Mouse (Mus musculus) myocyte (in vitro differentiated cells): ENCODE measurements around the gene Srrm3. TPM values are rescaled to one million over a fixed set of nuclear protein-coding genes. Genes with fewer than 3 reads are reported as not detected.

ENCODE experiments used
- H3K27me3 ChIP-seq: one replicate; pipeline ENCODE4 v1.6.1; 2011; ENCODE audit not compliant: control insufficient read depth, insufficient read depth, insufficient read length
- H3K36me3 ChIP-seq: one replicate; pipeline ENCODE4 v1.6.1; 2011; ENCODE audit not compliant: control insufficient read depth, insufficient read depth
- H3K4me2 ChIP-seq: one replicate; pipeline ENCODE4 v1.6.1; 2011; ENCODE audit warnings: low read depth, control low read depth
- H3K4me3 ChIP-seq: one replicate; pipeline ENCODE4 v1.5.1; 2011; ENCODE audit warnings: mild to moderate bottlenecking, control low read depth, moderate library complexity
- H3K79me2 ChIP-seq: one replicate; pipeline ENCODE4 v1.6.1; 2011; ENCODE audit not compliant: control insufficient read depth, insufficient read depth
- H3ac ChIP-seq: one replicate; pipeline ENCODE4 v1.6.1; 2011; ENCODE audit not compliant: control insufficient read depth, insufficient read length
- CEBPB ChIP-seq: IDR thresholded peaks from 2 replicates; pipeline ENCODE4 v1.6.1; 2011; ENCODE audit warnings: mild to moderate bottlenecking, moderate library complexity; ENCODE audit not compliant: poor library complexity, insufficient read depth, severe bottlenecking
- E2F4 ChIP-seq: IDR thresholded peaks from one replicate; pipeline ENCODE4 v1.6.1; 2011; ENCODE audit warnings: mild to moderate bottlenecking, control low read depth, moderate library complexity; ENCODE audit not compliant: insufficient read depth
- MAX ChIP-seq: IDR thresholded peaks from one replicate; pipeline ENCODE4 v1.6.1; 2011; ENCODE audit warnings: low read depth, mild to moderate bottlenecking, control low read depth
- MYOD1 ChIP-seq, 3 experiments: IDR thresholded peaks; one replicate each; pipeline ENCODE4 v1.6.1; 2011; ENCODE audit warnings: control low read depth in 2 of 3, low read depth in 2 of 3, mild to moderate bottlenecking in 2 of 3, moderate library complexity in 1 of 3; ENCODE audit not compliant: insufficient read length in 2 of 3, control insufficient read depth in 1 of 3
- MYOG ChIP-seq, 3 experiments: IDR thresholded peaks; one replicate each; pipeline ENCODE4 v1.6.1; 2011; ENCODE audit warnings: control low read depth in 2 of 3, low read depth in 2 of 3, mild to moderate bottlenecking in 2 of 3; ENCODE audit not compliant: insufficient read length in 2 of 3, control insufficient read depth in 1 of 3, insufficient read depth in 1 of 3
- POLR2A ChIP-seq: IDR thresholded peaks from one replicate; pipeline ENCODE4 v1.6.1; 2011; ENCODE audit warnings: low read depth, mild to moderate bottlenecking, control low read depth, moderate library complexity; ENCODE audit not compliant: insufficient read length
- POLR2AphosphoS2 ChIP-seq: IDR thresholded peaks from one replicate; pipeline ENCODE4 v1.6.1; 2011; ENCODE audit warnings: low read depth, control low read depth; ENCODE audit not compliant: insufficient read length
- REST ChIP-seq: IDR thresholded peaks from one replicate; pipeline ENCODE4 v1.6.1; 2011; ENCODE audit warnings: mild to moderate bottlenecking, control low read depth, moderate library complexity; ENCODE audit not compliant: insufficient read depth, insufficient read length
- SRF ChIP-seq: IDR thresholded peaks from one replicate; pipeline ENCODE4 v1.6.1; 2011; ENCODE audit warnings: low read depth; ENCODE audit not compliant: control insufficient read depth, insufficient read length
- TCF12 ChIP-seq: IDR thresholded peaks from one replicate; pipeline ENCODE4 v1.6.1; 2011; ENCODE audit warnings: mild to moderate bottlenecking, control low read depth; ENCODE audit not compliant: poor library complexity, insufficient read depth, severe bottlenecking
- TCF3 ChIP-seq: IDR thresholded peaks from one replicate; pipeline ENCODE4 v1.6.1; 2011; ENCODE audit warnings: low read depth, control low read depth; ENCODE audit not compliant: insufficient read length
- USF1 ChIP-seq: IDR thresholded peaks from one replicate; pipeline ENCODE4 v1.6.1; 2011; ENCODE audit warnings: low read depth, mild to moderate bottlenecking, control low read depth, moderate library complexity
- polyA plus RNA-seq: library from polyadenylated mRNA; unstranded; fragments of >200 nt; fragmentation: generic; extraction: Trizol; gene quantifications from one replicate; pipeline ENCODE4 v1.2.1, GENCODE M21; 2012; ENCODE audit warnings: missing spikeins

Srrm3 gene
- polyA plus RNA-seq, 1 experiment = not detected

DNA sequence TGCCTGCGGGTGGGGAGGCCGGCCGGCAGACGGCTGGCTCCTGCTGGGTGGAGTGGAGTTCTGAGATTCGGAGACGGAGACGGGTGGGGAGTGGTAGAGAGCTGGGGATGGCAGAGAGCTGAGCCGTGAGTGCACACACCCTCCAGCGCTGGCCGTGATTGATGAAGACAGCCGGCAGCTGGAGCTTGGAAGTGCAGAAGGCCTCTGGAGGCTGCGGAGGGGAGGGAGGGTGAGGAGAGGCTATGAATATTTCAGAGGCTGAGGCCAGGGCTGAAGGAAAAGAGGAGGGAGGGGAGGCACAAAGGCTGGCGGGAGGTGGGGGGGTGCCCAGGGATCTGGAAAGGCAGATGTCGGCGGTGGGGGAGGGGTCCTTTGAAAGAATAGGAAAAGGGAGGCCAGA is 44.3 kb downstream of the Srrm3 start:
- H3K27me3 ChIP-seq = peaks cover 55% of the 10 kb centered on the region
- peak overlapping the region; percentile 34 for H3K4me2 ChIP-seq
- H3K36me3 ChIP-seq = no peaks in the 10 kb centered on the region
- TF ChIP-seq REST = no peak
- no peak for TF ChIP-seq TCF3
- TF ChIP-seq MYOG (IDR thresholded peaks at IDR 0.05; ENCODE audit: control insufficient read depth in 1 of 3, insufficient read depth in 1 of 3, insufficient read length in 2 of 3, low read depth in 2 of 3) = peak in 1 of 3 experiments; percentile 29
- no peak for TF ChIP-seq CEBPB
- TF ChIP-seq MAX = no peak
- no peak for TF ChIP-seq SRF
- TF ChIP-seq POLR2A = no peak
- peak; percentile 27 to 89 (median 86) for TF ChIP-seq MYOD1 (IDR thresholded peaks at IDR 0.05; ENCODE audit: control insufficient read depth in 1 of 3, insufficient read length in 2 of 3, low read depth in 2 of 3)
- TF ChIP-seq E2F4 = no peak
- no peak overlapping the region for H3K4me3 ChIP-seq
- H3K79me2 ChIP-seq = no peaks in the 10 kb centered on the region
- H3ac ChIP-seq = no peak overlapping the region

DNA sequence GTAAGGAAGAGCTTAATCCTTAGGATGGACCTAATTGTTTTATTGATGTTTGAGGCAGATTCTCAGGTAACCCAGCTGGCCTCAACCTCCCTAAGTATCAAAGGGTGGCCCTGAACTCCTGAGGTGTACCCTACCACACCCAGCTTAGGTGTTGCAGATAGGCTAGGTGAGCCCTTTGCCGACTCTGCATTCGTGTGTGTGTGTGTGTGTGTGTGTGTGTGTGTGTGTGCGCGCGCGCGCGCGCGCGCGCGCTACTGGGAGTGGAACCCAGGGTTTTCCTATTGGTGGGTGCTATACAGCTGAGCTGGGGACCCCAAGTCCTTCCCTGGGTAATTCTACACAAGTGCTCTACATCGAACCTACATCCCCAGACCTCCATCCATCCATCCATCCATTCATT is 44.8 kb downstream of the Srrm3 start:
- TF ChIP-seq TCF12 = no peak
- H3K79me2 ChIP-seq = no peaks in the 10 kb centered on the region

DNA sequence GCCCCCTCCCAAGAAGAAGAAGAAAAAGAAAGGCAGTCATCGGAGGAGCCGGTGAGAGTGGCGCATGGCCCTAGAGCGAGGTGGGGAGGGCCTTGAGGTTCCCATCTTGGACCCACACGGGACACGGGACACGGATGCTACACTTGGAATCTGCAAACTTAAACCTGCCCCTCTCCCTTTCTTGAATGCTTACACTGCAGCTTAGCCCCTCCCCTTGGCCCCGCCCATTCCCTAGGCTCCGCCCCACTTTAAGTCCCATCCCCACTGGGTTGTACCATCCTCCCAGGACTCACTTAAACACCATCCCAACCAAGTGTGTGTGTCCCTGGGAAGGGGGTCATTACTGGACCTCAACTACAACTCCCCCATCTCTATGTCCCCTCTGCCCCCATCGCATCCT is 45.7 kb downstream of the Srrm3 start:
- TF ChIP-seq MYOD1 (IDR thresholded peaks at IDR 0.05; ENCODE audit: control insufficient read depth in 1 of 3, insufficient read length in 2 of 3, low read depth in 2 of 3) = no peak
- TF ChIP-seq CEBPB = no peak
- TF ChIP-seq MYOG (IDR thresholded peaks at IDR 0.05; ENCODE audit: control insufficient read depth in 1 of 3, insufficient read depth in 1 of 3, insufficient read length in 2 of 3, low read depth in 2 of 3) = no peak
- TF ChIP-seq MAX = no peak
- no peak for TF ChIP-seq USF1
- TF ChIP-seq POLR2AphosphoS2 = no peak
- no peak for TF ChIP-seq SRF
- no peak for TF ChIP-seq POLR2A
- TF ChIP-seq REST = no peak
- no peak for TF ChIP-seq E2F4
- TF ChIP-seq TCF12 = no peak
- no peaks in the 10 kb centered on the region for H3K79me2 ChIP-seq
- peaks cover 66% of the 10 kb centered on the region for H3K27me3 ChIP-seq
- no peaks in the 10 kb centered on the region for H3K36me3 ChIP-seq
- H3K4me2 ChIP-seq = no peak overlapping the region
- H3ac ChIP-seq = no peak overlapping the region
- H3K4me3 ChIP-seq = no peak overlapping the region

More for the DNA sequence above, 44.8 kb downstream of the Srrm3 start:
- Histone ChIP-seq H3K4me2 (peak overlapping the region; percentile 34), H3K4me3 (no peak overlapping the region), H3ac (no peak overlapping the region), H3K36me3 (no peaks in the 10 kb centered on the region), H3K27me3 (peaks cover 60% of the 10 kb centered on the region)

DNA sequence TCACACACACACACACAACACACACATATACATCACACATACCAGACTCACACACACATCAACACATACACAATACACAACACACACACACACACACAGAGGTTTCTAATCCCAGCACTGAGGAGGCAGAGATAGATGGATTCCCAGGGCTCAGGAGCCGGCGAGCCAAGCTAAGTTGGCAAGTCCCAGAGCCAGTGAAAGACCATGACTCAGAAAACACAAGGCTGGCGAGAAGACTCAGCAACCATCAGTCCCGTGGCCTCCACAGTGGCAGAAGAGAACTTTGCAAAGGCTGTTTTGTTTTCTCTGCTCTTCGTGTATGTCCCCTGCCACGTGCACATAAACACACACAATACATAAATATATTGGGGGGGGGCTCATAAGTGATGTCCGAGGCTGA is 47.0 kb downstream of the Srrm3 start:
- Histone ChIP-seq H3K27me3 (peaks cover 72% of the 10 kb centered on the region), H3K4me2 (no peak overlapping the region), H3ac (no peak overlapping the region), H3K36me3 (no peaks in the 10 kb centered on the region), H3K79me2 (no peaks in the 10 kb centered on the region), H3K4me3 (no peak overlapping the region)
- no peak for TF ChIP-seq CEBPB
- TF ChIP-seq TCF12 = no peak
- TF ChIP-seq MAX = no peak
- no peak for TF ChIP-seq TCF3
- no peak for TF ChIP-seq SRF
- no peak for TF ChIP-seq E2F4
- TF ChIP-seq MYOD1 (IDR thresholded peaks at IDR 0.05; ENCODE audit: control insufficient read depth in 1 of 3, insufficient read length in 2 of 3, low read depth in 2 of 3) = no peak
- no peak for TF ChIP-seq POLR2A
- TF ChIP-seq REST = no peak
- no peak for TF ChIP-seq USF1
- TF ChIP-seq POLR2AphosphoS2 = no peak
- no peak for TF ChIP-seq MYOG (IDR thresholded peaks at IDR 0.05; ENCODE audit: control insufficient read depth in 1 of 3, insufficient read depth in 1 of 3, insufficient read length in 2 of 3, low read depth in 2 of 3)

DNA sequence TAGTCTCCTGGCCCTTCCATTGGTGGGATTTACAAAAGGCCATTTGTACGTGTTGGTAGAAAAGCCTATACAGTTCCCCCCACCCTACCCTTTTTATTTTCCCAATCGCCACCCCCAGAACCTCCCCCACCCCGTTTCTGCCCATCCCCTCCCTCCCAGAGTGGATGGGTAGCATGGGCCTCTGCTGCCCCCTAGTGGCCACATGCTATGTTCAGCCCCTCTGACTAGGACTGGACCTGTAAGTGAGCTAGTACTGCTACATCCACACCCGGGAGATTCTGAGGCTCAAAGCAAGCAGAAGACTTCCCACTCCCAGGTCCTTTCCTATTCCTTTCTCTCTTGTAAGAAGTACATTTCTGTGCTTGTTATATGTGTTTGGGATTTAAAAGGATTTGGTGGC is 48.5 kb downstream of the Srrm3 start:
- no peaks in the 10 kb centered on the region for H3K79me2 ChIP-seq
- H3K4me2 ChIP-seq = peak overlapping the region; percentile 32
- H3K4me3 ChIP-seq = no peak overlapping the region
- TF ChIP-seq POLR2A = no peak
- TF ChIP-seq MYOG (IDR thresholded peaks at IDR 0.05; ENCODE audit: control insufficient read depth in 1 of 3, insufficient read depth in 1 of 3, insufficient read length in 2 of 3, low read depth in 2 of 3) = no peak
- no peak for TF ChIP-seq REST
- TF ChIP-seq USF1 = no peak
- TF ChIP-seq TCF3 = no peak
- TF ChIP-seq POLR2AphosphoS2 = no peak
- H3K27me3 ChIP-seq = peaks cover 65% of the 10 kb centered on the region
- H3ac ChIP-seq = no peak overlapping the region
- no peaks in the 10 kb centered on the region for H3K36me3 ChIP-seq
